Mouse (Mus musculus) naive thymus-derived CD4-positive, alpha-beta T cell, adult 2 months (primary cell): ENCODE measurements around the gene Mvp.
A peak's percentile ranks its signal among the peaks of the same experiment; 100 is the strongest.

Experiments used
- DNase-seq: peaks from one replicate; pipeline ENCODE4 v3.0.0-alpha.2; 2011; ENCODE audit warnings: low read depth

Mvp gene

DNA sequence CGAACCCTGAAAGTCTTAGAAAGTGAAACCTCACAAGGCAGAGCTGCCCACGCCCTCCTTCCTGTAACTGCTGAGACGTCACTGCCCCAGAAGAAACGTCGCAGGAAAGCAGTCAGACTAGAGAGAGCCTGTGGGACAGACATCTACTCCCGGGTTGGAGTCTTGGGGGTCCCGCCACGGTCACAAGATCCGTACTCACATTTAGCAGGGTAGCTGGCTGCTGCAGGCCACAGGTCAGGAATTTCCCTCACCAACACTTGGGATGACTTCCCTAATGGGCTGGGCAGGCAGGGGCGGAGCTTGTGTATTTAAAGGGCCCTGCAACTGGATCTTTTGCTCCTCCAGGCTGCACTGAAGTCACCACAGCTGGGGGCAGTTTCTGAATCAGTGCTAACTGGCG, at the start of gene Mvp:
Gene Mvp (minus strand): TSS at position 302 of the 400 bp plus-strand sequence.
- peak; percentile 84 for DNase-seq

DNA sequence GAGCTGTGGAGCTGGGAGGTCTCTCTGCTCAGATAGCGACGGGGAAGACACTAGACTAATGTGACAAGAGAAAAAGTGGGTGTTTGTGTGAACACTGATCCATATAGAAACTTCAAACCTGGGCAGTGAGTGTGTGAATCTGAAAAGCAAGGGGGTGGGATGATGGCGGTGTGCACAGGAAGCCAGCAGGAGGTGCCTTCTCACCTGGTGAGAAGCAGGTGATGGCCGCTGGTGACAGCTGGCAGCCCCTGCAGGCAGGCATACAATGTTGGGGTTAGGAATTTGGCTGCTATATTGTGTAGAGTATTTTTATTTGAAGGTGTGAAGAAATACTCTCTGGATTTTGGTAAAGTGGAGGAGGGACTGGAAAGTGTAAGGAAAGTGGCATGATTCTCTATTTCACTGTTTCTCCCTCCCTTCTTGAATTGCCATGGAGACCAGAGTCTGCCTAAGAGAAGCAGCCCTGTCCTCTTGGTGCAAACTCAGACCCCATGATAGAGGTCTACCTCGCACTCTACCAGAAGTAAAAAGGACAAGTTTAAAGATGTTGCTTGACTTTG, 40.7 kb upstream of the Mvp start:
- DNase-seq, result peak; percentile 50

DNA sequence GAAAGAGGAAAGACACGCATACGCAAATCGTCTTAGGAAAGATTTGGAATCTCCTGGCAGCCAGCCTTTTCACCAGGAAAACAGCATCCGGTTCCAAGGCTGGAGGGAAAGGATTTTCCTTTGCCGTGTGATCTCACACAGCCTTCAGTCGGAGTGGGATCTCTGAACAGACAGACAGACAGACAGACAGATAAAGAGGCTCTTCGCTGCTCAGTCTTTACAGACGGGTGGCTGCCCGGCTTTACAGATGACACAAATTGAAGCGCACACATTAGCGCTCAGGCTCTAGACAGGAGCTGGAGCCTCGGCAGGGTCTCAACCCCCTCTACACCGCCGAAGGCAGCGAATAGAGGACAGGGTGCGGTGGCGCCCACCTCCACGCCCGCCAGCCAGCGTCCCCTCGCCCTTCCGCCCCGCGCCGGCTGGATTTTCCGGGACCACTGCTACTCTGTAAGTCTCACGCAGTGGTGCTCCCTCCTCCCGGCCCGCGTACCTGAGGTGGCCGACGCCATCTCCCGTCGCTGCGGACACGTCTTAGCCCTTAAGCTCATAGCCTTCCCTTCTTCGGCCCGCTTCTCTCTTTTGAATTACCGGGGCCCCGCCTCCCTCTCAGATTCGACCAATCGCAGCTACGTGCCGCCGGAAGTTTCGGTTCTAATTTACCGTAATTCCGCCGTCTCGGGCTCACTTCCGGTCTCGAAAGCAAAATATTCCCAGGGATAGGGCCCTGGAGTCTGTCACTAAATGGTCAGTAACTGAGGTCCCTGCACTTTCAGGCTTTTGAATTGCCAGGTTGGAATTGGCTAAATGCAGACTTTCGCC, 27.6 kb upstream of the Mvp start, which contains the start of gene Kif22:
Gene Kif22 (minus strand): TSS at position 621 of the 822 bp plus-strand sequence.
- DNase-seq, result peak; percentile 89

DNA sequence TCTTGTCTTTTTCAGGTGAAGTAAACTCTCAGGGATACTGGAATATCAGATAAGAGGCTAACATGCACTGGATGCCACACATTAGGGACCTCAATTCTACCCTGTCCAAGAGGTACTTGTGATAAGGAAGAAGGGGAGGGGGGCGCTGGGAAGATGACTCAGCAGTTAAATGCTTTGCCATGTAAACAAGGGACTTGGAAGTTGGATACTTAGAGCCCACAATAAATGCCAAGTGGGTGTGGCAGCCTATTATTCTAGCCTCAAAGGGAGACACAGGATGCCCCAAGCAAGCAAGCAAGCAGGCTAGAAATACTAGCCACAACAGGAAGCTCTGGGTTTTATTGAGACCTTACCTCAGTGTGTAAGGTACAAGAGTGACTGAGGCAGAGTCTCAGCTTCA, 16.8 kb upstream of the Mvp start:
- peak; percentile 63 for DNase-seq

DNA sequence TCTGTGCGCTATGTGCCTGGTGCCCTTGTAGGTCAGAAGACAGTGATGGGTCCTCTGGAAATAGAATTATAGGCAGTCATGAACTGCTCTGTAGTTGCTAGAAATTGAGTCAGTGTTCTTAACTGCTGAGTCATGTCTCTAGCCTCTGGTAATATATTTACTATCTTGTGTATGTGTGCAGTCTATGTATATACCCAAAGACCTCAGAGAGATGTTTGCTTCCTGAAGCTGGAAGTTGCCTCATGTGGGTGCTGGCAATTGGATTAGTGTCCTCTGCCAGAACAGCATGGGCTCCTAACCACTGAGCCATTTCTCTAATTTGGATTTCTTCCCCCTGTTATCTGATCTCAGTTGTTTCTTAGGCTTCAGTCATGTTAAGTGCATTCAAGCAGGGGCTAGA, 15.8 kb upstream of the Mvp start:
- DNase-seq, result no peak

DNA sequence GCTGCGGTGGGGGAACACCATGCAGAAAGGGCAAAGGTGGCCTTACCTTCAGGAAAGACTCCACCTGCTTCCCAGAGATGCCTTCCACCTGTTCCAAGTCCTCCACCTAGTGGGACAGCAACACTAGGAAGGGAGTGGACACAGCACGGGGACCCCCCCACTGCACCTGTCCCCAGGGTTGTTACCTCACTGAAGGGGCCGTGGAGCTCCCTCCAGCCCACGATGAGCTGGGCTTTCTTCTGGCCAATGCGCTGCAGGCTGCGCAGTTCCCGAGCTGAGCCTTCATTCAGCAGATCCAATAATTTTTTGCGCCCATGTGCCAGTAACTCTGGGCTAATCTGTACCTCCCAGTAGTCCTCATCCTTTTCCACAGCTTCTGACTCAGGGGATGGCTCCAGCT, 13.5 kb upstream of the Mvp start:
- no peak for DNase-seq

DNA sequence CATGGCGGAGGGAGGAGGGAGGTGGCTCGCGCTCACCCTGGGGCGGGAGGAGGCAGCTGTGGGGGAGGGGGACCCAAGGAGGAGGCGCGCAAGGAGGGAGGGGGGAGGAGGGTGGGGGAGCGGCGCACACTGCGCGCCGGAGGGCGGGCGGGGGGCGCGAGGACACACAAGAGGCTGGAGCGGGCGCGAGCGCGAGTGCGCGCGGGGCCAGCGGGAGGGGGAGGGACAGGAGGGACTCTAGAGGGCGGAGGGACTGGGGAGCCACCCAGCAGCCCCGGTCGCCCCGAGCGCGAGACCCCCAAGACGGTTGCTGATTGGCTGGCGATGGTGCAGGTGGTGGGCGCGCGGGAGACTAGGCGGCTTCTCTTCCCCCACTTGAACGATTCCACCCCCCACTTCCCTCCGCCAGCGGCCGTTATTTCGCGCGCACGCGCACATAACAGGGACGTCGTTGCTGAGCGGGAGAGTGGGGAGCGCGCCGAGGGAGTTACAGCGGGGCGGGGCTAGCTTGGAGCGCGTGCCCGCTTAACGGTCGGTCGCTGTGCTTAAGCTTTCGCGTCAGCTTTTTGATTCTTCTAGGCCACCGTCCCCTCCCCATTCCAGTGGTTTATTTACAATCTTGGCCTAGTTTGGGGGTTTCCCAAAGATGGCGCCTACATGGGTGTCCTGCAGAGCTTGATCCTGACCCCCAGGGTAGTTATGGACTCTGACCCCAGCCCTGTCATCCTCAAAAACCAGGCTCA, 12.7 kb upstream of the Mvp start, which contains the start of gene Maz:
Gene Maz (minus strand): TSS at position 54 of the 743 bp plus-strand sequence.
- peak; percentile 99 for DNase-seq

DNA sequence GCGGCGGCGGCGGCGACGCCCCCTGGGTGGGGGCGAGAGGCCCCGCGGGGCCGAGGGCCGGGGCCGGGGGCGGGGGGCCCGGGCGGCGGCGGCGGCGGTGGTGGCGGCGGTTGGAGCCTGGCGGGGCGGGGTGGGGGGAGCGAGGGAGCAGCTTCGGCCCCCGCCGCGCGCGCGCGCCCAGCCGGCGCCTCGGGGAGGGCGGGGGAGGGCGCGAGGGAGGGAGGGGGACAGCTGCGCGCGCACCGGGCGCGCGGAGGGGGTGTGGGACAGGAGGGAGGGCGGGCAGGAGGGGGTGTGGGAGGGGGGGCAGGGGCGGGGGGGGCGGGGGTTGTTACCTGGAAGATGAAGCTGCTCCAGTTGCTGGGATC, 12.2 kb upstream of the Mvp start:
- no peak for DNase-seq

DNA sequence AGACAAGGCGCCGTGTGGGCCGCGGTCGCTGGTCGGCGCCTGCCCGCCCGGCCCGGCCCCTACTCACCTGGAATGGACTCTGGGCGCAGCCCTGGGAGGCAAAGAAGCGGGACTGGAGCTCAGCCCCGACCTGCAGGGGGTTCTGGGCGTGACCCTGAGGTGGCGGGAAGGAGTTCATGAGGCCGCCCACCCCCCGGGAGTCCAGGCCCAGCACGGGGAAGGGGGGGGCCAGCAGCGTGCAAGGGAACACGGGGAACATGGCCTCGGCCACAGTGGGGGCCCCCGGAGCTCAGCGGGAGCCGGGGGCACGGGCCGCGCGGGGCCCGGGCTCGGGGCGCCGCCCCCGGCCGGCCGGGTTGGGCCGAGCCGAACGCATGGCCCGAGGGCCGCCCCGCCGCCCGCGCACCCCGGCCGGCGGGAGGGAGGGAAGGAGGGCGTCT, 11.8 kb upstream of the Mvp start:
- peak; percentile 76 for DNase-seq

DNA sequence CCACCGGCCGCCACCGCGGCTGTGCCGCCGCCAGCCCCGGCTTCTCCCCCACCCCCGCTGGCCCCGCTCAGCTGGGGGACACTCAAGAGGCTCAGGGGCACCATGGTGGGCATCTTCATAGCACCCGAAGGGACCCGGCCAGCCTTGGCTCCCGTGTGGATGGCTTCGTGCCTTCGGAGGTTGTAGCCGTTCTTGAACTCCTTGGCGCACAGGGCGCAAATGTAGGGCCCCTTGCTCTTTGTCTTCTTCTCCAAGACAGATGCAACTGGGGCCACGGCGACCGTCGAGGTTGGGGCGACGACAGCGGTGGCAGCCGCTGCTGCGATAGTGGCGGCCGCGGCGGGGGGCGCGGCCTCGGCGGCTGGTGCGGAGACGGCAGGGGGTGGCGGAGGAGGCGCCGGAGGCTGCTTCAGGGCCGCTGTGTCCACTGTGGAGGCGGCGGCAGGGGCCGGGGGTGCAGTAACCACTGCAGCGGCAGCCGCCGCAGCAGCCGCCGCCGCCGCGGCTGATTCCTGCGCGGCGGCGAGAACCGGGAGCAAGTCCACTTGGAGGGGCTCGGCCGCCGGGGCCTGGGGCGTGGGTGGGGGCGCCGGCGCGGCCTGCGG, 11.2 kb upstream of the Mvp start:
- DNase-seq, result peak; percentile 73

DNA sequence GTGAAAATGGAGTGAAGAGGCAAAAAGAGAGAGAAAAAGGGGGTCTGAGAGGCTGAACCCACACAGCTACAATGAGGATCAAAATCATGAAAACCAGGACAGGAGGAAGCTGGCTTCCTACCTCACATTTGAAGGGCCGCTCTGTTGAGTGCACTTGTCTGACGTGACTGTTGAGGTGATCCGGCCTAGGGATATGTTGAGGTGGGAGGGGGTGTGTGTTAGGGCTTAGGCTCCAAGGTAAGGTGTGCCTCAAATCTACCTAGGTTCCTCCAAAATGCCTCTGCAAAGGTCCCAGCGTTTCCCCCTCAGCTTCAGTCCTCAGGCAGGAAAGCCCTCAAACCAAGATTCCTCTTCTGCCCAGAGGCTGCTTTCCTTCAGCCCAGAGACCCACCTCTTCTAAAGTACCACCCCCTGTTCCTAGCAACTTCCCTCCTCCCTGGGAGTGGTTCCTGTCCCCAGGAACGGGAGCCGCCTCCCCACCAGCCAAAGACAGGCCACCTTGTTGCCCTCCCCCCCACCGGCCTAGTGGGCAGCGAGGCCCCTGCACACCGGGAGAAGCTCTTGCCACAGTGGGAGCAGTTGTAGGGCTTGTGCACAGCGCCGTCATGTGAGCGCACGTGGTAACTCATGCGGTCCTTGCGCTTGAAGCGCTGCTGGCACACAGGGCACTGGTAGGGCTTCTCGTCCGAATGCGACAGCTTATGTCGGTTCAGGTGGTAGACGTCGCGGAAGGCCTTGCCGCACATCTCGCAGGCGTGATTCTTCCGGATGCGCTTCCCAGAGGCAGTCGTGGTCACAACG, 10.5 kb upstream of the Mvp start:
- peak; percentile 87 for DNase-seq

DNA sequence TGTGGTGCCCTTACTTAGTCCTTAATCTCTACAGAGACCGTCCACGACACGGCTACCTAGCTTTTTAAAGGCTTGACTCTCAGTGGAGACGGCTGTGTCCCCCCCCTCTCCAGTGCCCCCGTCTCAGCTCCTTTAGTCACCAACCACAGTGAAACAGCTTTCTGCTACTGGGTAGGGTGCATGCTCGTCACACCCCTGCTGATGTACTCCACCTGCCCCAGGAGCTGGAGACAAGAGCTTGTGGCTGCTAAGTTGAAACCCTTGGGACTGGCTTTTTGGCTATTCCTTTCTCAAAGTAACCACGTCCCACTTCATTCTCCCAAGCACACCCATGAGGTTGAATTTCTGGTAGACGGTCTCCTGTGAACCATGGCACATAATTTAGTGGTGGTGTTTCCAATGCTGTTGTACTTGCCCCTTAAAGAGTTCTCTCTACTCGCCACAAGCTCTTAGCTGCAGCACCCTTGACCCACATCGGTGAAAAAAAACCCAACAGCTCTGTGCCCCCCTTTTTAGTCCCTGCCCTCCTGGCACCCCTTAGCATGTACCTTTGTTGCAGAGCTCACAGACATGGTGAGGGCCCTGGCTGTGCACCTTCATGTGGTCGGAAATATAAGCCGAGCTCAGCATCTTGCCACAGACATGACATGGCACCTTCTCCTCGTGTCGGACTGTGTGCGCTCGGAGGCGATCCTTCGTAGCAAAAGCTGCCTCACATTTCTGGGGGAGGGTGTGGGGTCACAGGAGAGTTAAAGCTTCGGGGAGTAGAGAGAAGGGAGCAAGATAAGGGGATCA, 9.7 kb upstream of the Mvp start:
- DNase-seq, result peak; percentile 75

DNA sequence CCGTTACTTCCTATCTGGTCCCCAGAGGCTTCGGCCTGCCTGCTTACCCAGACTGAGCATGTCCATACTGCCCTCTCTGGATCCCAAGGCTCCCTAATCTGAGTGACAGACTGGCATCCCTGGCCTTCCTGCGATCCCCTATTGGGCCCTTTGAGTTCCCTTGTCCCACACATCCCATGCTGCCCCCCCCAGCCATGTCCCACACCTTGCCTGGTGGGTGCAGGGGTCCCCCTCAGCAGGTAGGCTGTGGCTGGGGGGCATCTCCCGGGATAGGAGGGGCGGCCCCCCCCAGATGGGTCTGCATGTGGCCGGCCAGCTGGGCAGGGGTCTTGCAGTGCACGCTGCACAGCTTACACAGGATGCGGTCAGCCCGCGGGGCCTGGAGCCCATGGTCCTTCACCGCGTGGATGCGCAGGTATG, 8.9 kb upstream of the Mvp start:
- no peak for DNase-seq

DNA sequence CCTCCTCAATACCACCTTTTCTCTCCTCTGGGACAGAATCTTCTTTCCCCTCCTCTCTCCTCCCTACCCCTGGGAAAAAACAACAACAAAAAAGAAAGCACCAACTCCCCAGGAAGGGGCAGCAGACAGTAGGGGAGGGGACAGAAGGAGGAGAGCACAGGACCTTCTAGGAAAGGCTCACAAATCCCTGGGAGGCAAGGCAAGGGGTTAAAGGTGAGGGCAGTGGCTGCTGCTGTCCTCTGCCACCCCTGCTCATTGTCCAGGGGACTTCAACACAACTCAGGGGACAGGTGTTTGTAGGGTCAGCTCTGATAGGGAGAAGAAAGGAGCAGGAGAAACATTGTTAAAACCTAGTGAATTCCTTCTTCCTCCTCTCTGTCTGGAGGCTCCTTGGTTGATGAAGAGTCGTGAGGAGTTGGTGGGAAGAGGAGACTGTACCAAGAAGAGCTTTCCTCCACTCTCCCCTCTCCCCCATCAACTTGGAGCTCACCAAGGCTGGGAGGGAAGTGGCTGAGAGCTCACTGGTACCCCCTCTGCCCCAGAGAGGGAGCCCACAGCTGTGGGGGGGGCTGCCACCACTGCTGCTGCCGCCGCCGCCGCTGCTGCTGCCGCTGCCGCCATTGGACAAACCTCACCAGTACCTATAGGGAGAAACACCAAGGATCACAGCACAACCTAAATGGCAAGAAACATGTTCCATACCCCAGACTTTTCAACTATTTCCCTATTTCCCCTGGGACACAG, 8.3 kb upstream of the Mvp start:
- no peak for DNase-seq

DNA sequence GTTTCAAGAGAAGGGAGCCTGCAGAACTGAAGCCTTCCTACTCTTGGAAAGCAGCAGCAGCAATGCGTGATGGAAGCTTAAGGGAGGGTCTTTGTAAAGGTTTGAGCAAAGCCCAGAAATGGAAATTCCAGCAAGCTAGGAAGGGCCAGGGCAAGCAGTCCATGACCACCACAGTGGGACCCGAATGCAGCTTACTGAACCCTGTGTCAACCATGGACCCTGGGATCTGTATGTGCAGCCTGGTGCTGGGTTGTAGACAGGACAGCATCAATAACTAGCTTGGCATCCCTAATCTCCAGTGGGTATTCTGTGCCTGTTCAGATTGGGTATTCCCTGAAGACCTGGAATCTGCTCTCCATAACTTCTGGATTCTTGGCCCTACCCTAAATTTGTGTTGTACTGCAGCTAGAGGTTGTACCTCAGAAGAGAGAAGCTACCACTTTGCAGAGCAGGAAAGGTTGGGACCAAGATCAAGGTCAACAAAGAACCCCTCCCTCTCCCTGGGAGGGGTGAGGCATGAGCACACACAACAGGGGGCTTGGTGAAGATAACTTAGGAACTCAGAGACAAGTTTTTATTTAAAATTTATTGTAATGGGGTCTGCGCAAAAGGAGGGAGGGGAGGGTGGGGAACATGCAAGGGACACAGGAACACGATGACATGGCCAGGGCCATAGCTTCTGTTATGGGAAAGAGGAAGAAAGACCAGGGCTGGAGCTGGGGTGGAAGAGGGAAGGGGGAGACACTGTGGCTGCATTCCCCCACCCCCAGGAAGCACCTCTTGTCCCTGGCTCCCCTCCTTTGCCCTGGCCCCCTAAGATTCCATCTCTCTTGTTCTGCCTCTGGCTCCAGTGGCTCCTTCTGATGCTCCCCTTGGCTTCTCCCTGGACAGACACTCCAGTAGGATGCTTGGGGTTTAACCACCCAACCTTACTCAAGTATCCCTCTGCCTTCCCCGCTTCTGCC, 7.4 kb upstream of the Mvp start:
- no peak for DNase-seq

DNA sequence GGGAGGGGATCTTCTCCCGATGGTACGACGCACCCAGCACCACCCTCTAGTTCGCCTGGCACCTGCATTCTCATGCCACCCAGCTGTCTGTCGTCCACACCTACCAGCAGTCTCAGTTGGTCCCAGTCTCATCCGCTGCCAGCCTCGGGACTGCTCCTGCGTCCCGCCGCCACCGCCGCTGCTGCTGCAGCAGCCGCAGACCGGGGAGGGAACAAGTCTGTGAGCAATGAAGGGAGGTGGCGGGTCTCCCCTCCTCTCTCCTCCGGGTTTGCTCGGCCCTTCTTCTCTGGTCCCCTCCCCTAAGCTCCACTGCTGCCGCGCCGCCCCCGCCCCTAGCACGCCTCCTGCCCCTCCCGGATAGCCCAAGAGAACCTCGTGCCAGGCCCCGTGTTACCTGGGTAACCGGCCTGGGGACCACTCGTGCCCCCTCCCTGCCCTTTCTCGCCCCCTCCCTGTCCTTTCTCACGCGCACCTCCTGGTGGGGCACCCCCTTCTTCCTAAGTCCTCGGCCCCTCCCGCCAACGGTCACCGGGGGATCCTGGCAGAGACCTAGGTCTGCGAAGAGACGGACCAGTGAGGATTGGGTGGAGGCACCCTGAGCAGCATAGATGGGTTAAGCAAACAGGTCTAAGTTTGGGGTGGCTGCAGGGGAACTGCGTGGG, 6.6 kb upstream of the Mvp start, which contains the start of the genes Gm42742 and Prrt2:
Gene Gm42742 (minus strand): TSS at position 197 of the 662 bp plus-strand sequence.
Gene Prrt2 (minus strand): TSS at position 311 of the 662 bp plus-strand sequence.
- DNase-seq, result peak; percentile 72

DNA sequence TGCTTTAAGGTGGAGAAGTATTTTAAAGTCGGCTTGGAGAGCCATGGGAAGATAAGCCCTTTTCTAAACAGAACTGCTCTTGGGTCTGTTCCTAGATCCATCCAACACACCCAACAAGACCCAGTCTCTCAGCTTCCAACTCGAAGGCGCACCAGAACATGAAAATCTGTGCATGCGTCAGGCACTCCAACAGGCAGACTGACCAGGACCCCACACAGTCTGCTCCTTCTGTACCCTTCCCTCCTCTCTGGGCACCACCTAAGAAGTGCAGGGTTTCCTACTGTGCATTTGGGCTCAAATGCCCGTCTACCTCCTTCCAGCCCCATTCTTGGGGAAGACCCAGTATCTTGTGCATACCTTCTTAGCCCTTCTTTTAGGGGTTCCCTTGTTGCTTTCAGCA, 6.1 kb upstream of the Mvp start:
- no peak for DNase-seq

DNA sequence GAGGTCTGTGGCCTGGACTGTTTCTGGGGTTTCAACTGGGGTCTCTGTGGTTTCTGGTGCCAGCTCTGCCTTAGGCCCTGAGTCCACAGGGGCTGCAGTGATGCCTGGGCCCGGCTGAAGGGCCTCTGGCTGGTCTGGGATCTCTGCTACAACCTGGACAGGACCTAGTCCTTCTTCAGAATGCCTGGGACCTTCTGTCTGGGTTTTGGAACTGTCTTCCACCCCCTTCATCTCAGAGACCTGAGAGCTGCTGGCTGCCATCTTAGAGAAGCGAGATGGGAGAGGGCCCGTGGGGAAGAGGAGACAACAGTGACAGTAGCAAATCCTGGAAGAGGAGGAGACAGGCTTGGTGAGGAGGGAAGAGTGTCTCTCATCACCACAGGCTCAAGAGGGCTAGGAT, 5.6 kb upstream of the Mvp start:
- no peak for DNase-seq
